Mouse (Mus musculus) lung, postnatal 0 days (tissue): Measurements from ENCODE around the gene Ubn2.

ENCODE experiments used
- CTCF ChIP-seq: IDR thresholded peaks from 2 replicates; pipeline ENCODE4 v1.5.1; 2016; ENCODE audit warnings: antibody characterized with exemption, mild to moderate bottlenecking
- EP300 ChIP-seq: IDR thresholded peaks from 2 replicates; pipeline ENCODE4 v1.6.1; 2016; ENCODE audit warnings: antibody characterized with exemption, mild to moderate bottlenecking, control low read depth

DNA sequence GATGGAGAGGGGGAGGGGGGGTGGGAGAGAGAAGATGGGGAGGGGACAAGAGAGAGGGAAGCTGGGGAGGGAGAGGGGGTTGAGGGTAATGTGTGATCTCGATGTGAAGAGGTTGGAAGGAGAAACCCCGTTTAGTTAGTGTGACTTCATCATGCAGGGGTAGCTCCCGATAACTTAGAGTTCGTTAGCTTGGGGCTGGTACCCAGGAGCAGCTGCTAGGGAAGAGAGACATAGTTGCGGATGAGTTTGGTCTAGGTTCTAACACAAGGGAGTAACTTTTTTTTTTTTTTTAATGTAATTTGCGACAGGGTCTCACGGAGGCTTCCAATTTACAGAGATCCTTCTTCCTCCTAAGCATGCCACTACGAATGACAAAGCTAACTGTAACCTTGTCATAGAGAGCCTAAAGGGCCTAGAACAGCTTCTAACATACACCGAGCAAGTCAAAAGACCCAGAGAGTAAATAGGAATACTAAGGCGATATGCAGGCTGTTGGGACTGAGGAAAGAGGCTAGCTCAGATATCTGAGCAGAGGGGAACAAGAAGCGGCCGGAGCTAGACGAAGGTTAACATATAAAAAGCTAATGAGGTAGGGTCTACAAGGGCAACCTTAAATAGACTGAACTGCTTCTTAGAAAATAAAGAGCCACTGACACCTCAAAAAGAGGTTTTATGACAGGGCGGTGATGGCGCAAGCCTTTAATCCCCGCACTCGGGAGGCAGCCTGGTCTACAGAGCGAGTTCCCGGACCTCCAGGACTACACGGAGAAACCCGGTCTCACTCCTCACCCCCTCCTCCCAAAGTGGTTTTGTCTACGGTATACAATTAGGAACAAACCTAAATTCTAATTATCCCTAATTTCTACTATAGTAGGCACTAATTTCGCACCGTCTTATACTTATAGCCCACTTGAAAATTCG, 99.0 kb downstream of the Ubn2 start:
- TF ChIP-seq CTCF = no peak
- TF ChIP-seq EP300 = no peak
